Mouse (Mus musculus): Measurements from ENCODE around the gene Armc7. TPM values are rescaled to one million over a fixed set of nuclear protein-coding genes. Genes with fewer than 3 reads are reported as not detected.
"Not testable (repeated sequence)": the region's sequence is repeated elsewhere in the genome, so short reads cannot be mapped to it uniquely, and the experiment has no call there.

Armc7 gene
- polyA plus RNA-seq, 1 experiment from 2014 or later = 5.5 TPM

DNA sequence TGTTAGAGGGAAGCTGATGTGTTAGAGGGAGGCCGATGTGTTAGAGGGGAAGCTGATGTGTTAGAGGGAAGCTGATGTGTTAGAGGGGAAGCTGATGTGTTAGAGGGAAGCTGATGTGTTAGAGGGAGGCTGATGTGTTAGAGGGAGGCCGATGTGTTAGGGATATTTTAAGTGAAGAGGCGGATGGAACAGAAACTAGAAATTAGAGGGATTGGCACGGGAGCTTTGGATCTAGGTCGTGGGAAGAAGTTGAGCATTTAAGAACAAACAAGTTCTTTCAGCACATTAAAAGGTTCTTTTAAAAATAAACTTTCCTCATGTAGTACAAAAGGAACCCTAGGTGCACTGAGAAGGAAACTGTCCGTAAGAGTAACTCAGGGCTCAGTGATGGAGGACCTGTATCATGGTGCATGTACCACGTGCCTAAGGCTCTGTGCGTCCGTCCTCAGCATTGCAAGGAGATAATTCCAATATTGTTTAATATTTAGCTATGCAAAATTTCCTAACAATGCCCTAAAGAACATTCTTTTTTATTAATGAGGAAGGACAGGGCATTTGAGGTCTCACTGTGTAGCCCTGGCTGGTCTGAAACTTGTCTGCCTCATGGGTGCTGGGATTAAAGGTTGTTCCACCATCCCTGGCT is 3.0 kb downstream of the Armc7 start:
- H3K27ac ChIP-seq = no peak overlapping the region
- H3K4me1 ChIP-seq = peaks cover 15% of the 10 kb centered on the region
- no peak overlapping the region for H3K9ac ChIP-seq
- 81% methylated on average over 9 of the region's 9 CpGs for WGBS
- H3K4me3 ChIP-seq (replicated peaks) = no peak overlapping the region
- H3K9me3 ChIP-seq = no peaks in the 10 kb centered on the region
- no peak overlapping the region for H3K4me2 ChIP-seq
- H3K36me3 ChIP-seq = no peaks in the 10 kb centered on the region
- H3K27me3 ChIP-seq (replicated peaks) = no peaks in the 10 kb centered on the region
- no peak for ATAC-seq (ENCODE audit: insufficient read depth, low FRiP score, low read depth)

- H3K4me1 ChIP-seq = no peaks in the 10 kb centered on the region
- no peak for ATAC-seq (ENCODE audit: insufficient read depth, low FRiP score, low read depth)
- no peak overlapping the region for H3K4me2 ChIP-seq
- no peak overlapping the region for H3K9ac ChIP-seq
- H3K36me3 ChIP-seq = no peaks in the 10 kb centered on the region
- no peaks in the 10 kb centered on the region for H3K27me3 ChIP-seq (replicated peaks)
- H3K27ac ChIP-seq = no peak overlapping the region
- 73% methylated on average over 6 of the region's 6 CpGs for WGBS
- H3K4me3 ChIP-seq (replicated peaks) = no peak overlapping the region
- H3K9me3 ChIP-seq = no peaks in the 10 kb centered on the region
Observed at GRCm38 (mm10) chr11:115481553-115482259, 6.2 kb downstream of the Armc7 start.

GRCm38 (mm10) chr11:115483278-115483677 is 7.8 kb downstream of the Armc7 start:
- Histone ChIP-seq H3K4me1 (no peaks in the 10 kb centered on the region), H3K27me3 (replicated peaks) (no peaks in the 10 kb centered on the region), H3K9ac (no peak overlapping the region), H3K4me3 (replicated peaks) (no peak overlapping the region), H3K4me2 (no peak overlapping the region), H3K36me3 (no peaks in the 10 kb centered on the region), H3K9me3 (no peaks in the 10 kb centered on the region), H3K27ac (no peak overlapping the region)
- WGBS = 77% methylated on average over 11 of the region's 11 CpGs
- no peak for ATAC-seq (ENCODE audit: insufficient read depth, low FRiP score, low read depth)

- Histone ChIP-seq H3K36me3 (no peaks in the 10 kb centered on the region), H3K27ac (no peak overlapping the region), H3K4me2 (no peak overlapping the region), H3K4me1 (no peaks in the 10 kb centered on the region), H3K9me3 (no peaks in the 10 kb centered on the region), H3K9ac (no peak overlapping the region), H3K4me3 (replicated peaks) (no peak overlapping the region), H3K27me3 (replicated peaks) (no peaks in the 10 kb centered on the region)
- ATAC-seq (ENCODE audit: insufficient read depth, low FRiP score, low read depth) = no peak
- WGBS = 19% methylated on average over 6 of the region's 6 CpGs
Observed at GRCm38 (mm10) chr11:115483726-115484125, 8.3 kb downstream of the Armc7 start.

DNA sequence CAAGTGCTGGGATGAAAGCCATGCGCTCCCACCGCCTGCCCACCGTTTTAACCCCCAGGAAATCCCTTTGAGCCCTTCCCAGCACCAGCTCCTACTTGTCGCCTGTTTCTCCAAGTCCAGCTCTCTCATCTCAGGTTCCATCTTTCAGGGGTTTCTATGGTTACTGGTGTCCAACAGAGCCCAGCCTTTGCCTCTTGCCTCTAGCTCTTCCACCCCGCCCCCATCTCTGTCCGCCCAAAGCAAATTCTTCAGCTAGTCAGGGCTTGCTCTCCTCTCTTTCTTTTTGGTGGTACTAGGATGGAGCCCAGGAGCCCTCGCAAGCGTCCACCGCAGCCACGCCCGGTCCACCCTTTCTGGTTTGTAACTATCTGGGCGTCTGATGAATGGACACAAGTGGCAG is 9.7 kb downstream of the Armc7 start:
- Histone ChIP-seq H3K4me1 (no peaks in the 10 kb centered on the region; the same call in 1 of the 2 replicates), H3K4me2 (no peak overlapping the region), H3K27ac (no peak overlapping the region), H3K27me3 (replicated peaks) (no peaks in the 10 kb centered on the region), H3K9me3 (no peaks in the 10 kb centered on the region), H3K4me3 (replicated peaks) (no peak overlapping the region), H3K36me3 (0 out of 2 replicates have a peak, but pooled peaks cover 5% of the 10 kb centered on the region), H3K9ac (no peak overlapping the region)
- 58% methylated on average over 12 of the region's 12 CpGs for WGBS
- no peak for ATAC-seq (ENCODE audit: insufficient read depth, low FRiP score, low read depth)

DNA sequence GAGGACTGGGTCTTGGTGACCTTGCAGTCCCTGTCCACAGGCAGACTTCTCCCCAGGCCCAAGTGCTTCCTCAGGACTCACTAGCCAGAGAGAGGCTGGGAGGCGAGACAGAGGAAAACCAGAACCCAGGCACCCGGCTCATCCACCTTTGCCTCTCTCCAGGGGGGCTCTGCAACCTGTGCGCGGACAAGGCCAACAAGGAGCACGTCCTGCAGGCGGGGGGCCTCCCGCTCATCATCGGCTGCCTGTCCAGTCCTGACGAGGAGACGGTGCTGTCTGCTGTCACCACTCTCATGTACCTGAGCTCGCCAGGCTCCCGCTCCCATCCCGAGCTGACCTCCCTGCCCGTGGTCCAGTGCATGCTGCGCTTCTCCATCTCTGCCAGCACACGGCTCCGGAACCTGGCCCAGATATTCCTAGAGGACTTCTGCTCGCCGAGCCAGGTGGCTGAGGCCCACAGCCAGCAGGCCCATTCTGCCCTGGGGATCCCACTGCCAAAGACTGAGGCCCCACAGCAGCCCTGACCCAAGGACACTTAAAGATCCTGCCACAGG is 13.2 kb downstream of the Armc7 start:
- Histone ChIP-seq H3K9me3 (no peaks in the 10 kb centered on the region), H3K36me3 (0 out of 2 replicates have a peak, but pooled peaks cover 5% of the 10 kb centered on the region), H3K4me3 (replicated peaks) (no peak overlapping the region), H3K27me3 (replicated peaks) (no peaks in the 10 kb centered on the region), H3K9ac (no peak overlapping the region), H3K27ac (no peak overlapping the region), H3K4me2 (no peak overlapping the region), H3K4me1 (peaks cover 15% of the 10 kb centered on the region)
- WGBS = 87% methylated on average over 19 of the region's 19 CpGs
- ATAC-seq (ENCODE audit: insufficient read depth, low FRiP score, low read depth) = no peak

- H3K27me3 ChIP-seq (replicated peaks) = no peaks in the 10 kb centered on the region
Observed at GRCm38 (mm10) chr11:115490441-115491355, 15.2 kb downstream of the Armc7 start.

DNA sequence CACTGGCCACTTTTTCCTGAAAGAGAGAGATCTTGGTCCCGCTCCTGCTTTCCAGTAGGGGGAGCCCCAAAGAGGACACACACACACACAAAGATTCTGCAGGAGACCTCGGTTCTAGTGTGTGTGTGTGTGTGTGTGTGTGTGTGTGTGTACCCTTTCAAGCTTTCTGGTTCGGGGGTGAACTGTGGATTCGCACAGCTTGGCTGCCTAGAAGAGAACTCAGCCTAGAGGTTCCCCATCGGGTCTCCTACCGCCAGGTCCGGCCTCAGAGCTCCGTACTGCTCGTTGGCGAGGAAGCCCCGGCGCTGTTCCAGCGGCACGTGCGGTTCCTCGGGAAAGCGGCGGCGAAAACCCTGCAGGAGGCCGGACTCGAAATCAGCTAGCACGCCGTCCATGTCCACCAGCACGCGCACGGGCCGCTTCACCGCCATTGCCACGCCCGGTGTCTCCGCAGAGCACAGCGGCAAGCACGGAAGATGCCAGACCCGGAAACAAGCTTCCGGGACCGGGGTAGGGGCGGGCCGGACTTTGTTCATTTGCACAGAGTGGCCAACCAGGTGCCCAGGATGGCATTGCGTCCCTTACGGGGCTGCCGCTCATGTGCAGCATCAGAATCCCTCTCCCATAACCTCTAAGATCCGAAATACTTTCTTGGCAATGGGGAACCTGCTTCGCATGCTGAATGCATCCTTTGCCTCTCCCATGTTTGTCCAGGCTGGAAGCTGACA is 16.1 kb downstream of the Armc7 start, which contains the start of gene Nt5c:
Gene Nt5c, minus strand, starts transcription at position 507 of the 728 bp plus-strand sequence.
- Histone ChIP-seq H3K4me3 (replicated peaks) (peak within 1 kb of the TSS; percentile 60), H3K9me3 (no peaks in the 10 kb centered on the region), H3K4me2 (peak within 1 kb of the TSS; percentile 88), H3K36me3 (0 out of 2 replicates have a peak, but pooled peaks cover 5% of the 10 kb centered on the region), H3K27me3 (replicated peaks) (no peaks in the 10 kb centered on the region), H3K27ac (peak within 1 kb of the TSS; percentile 84), H3K4me1 (peaks cover 15% of the 10 kb centered on the region), H3K9ac (peak within 1 kb of the TSS; percentile 42)
- under 1% methylated on average over 43 of the region's 43 CpGs for WGBS
- peak; percentile 92 for ATAC-seq (ENCODE audit: insufficient read depth, low FRiP score, low read depth)

More at GRCm38 (mm10) chr11:115490441-115491355, 15.2 kb downstream of the Armc7 start:
- ATAC-seq (ENCODE audit: insufficient read depth, low FRiP score, low read depth) = peak; percentile 34; the same call in 1 of the 2 replicates
- Histone ChIP-seq H3K36me3 (0 out of 2 replicates have a peak, but pooled peaks cover 5% of the 10 kb centered on the region), H3K4me3 (replicated peaks) (peak overlapping the region; percentile 60), H3K9me3 (no peaks in the 10 kb centered on the region), H3K4me2 (peak overlapping the region; percentile 88), H3K27ac (peak overlapping the region; percentile 84; the same call in 1 of the 2 replicates), H3K4me1 (peaks cover 15% of the 10 kb centered on the region), H3K9ac (peak overlapping the region; percentile 21)
- 24% methylated on average over 25 of the region's 25 CpGs for WGBS

- H3K9ac ChIP-seq = no peak overlapping the region
- no peaks in the 10 kb centered on the region for H3K9me3 ChIP-seq
- H3K4me1 ChIP-seq = peaks cover 15% of the 10 kb centered on the region
- ATAC-seq (ENCODE audit: insufficient read depth, low FRiP score, low read depth) = no peak
- peak overlapping the region; percentile 60 for H3K4me3 ChIP-seq (replicated peaks)
- no peak overlapping the region for H3K27ac ChIP-seq
- 27% methylated on average over 6 of the region's 6 CpGs for WGBS
- H3K4me2 ChIP-seq = peak overlapping the region; percentile 88
- H3K27me3 ChIP-seq (replicated peaks) = no peaks in the 10 kb centered on the region
- H3K36me3 ChIP-seq = peaks cover 10% of the 10 kb centered on the region; the same call in 1 of the 2 replicates
Observed at GRCm38 (mm10) chr11:115492387-115492786, 16.9 kb downstream of the Armc7 start.

GRCm38 (mm10) chr11:115496559-115496958 is 21.1 kb downstream of the Armc7 start:
- not testable (repeated sequence) for H3K4me2 ChIP-seq; H3K4me1 ChIP-seq; H3K27ac ChIP-seq; H3K9me3 ChIP-seq; H3K9ac ChIP-seq; H3K4me3 ChIP-seq (replicated peaks); H3K27me3 ChIP-seq (replicated peaks); ATAC-seq (ENCODE audit: insufficient read depth, low FRiP score, low read depth)
- 86% methylated on average over 9 of the region's 9 CpGs for WGBS
- peaks cover 32% of the 10 kb centered on the region for H3K36me3 ChIP-seq

GRCm38 (mm10) chr11:115502636-115503035 is 27.2 kb downstream of the Armc7 start:
- ATAC-seq (ENCODE audit: insufficient read depth, low FRiP score, low read depth) = no peak
- H3K27me3 ChIP-seq (replicated peaks) = no peaks in the 10 kb centered on the region
- no peaks in the 10 kb centered on the region for H3K9me3 ChIP-seq
- peaks cover 12% of the 10 kb centered on the region for H3K4me1 ChIP-seq
- H3K36me3 ChIP-seq = peaks cover 29% of the 10 kb centered on the region
- H3K4me3 ChIP-seq (replicated peaks) = no peak overlapping the region
- 88% methylated on average over 6 of the region's 6 CpGs for whole genome bisulfite sequencing
- no peak overlapping the region for H3K27ac ChIP-seq
- no peak overlapping the region for H3K9ac ChIP-seq
- H3K4me2 ChIP-seq = no peak overlapping the region

Data from stomach, embryonic 15.5 days (tissue).